Mouse (Mus musculus) hindbrain, embryonic 11.5 days (tissue): ENCODE results near the gene Jag1. TPM values are rescaled to one million over a fixed set of nuclear protein-coding genes. Genes with fewer than 3 reads are reported as not detected.

Experiments used
- ATAC-seq: fragments of 200-750 bp; cut with Nextera tagmentation; 2 replicates; pipeline ENCODE4 v1.8.0; 2017; ENCODE audit warnings: mild to moderate bottlenecking, moderate TSS enrichment, moderate library complexity; ENCODE audit not compliant: low FRiP score
- DNase-seq: peaks from one replicate; pipeline ENCODE4 v3.0.0-alpha.2; 2015; ENCODE audit warnings: low spot score
- H3K27ac ChIP-seq: fragments of 300-500 bp; sonication (generic); 2 replicates; pipeline ENCODE4 v1.5.1; 2014; ENCODE audit warnings: mild to moderate bottlenecking, low read depth, low read length
- H3K27me3 ChIP-seq: fragments of 300-500 bp; sonication (generic); 2 replicates; pipeline ENCODE4 v1.6.1; 2014; ENCODE audit warnings: mild to moderate bottlenecking, low read length, moderate library complexity, mixed read lengths; ENCODE audit not compliant: control insufficient read depth, insufficient read depth
- H3K36me3 ChIP-seq: fragments of 300-500 bp; sonication (generic); 2 replicates; pipeline ENCODE4 v1.6.1; 2014; ENCODE audit warnings: mild to moderate bottlenecking, low read length, moderate library complexity, mixed read lengths; ENCODE audit not compliant: control insufficient read depth, insufficient read depth
- H3K4me1 ChIP-seq: fragments of 300-500 bp; sonication (generic); replicated peaks from 2 replicates; pipeline ENCODE4 v1.6.1; 2014; ENCODE audit warnings: low read length, mixed read lengths; ENCODE audit not compliant: control insufficient read depth, insufficient read depth
- H3K4me2 ChIP-seq: fragments of 300-500 bp; sonication (generic); replicated peaks from 2 replicates; pipeline ENCODE4 v1.6.1; 2014; ENCODE audit warnings: mild to moderate bottlenecking, low read depth, low read length
- H3K4me3 ChIP-seq: fragments of 300-500 bp; sonication (generic); 2 replicates; pipeline ENCODE4 v1.5.1; 2014; ENCODE audit warnings: low read depth, low read length
- H3K9ac ChIP-seq: fragments of 300-500 bp; sonication (generic); 2 replicates; pipeline ENCODE4 v1.6.1; 2014; ENCODE audit warnings: low read depth, low read length
- H3K9me3 ChIP-seq: fragments of 300-500 bp; sonication (generic); 2 replicates; pipeline ENCODE4 v1.6.1; 2016; ENCODE audit warnings: low read length; ENCODE audit not compliant: control insufficient read depth
- WGBS: fragments of 180-500 bp; shearing (Covaris S2); extraction: QIAGEN DNeasy Blood & Tissue Kit; methylation state at CpG from one replicate; pipeline ENCODE4 v1.1.7; 2014; 5-methylcytosine and 5-hydroxymethylcytosine counted together
- polyA plus RNA-seq: library from polyadenylated mRNA; unstranded; fragments of >200 nt; fragmentation: Nextera tagmentation; extraction: Ambion mirVana; gene quantifications from 2 replicates; pipeline ENCODE4 v1.2.1, GENCODE M21; 2014

Jag1 gene
- polyA plus RNA-seq, 1 experiment from 2014 or later: 22.1 TPM

DNA sequence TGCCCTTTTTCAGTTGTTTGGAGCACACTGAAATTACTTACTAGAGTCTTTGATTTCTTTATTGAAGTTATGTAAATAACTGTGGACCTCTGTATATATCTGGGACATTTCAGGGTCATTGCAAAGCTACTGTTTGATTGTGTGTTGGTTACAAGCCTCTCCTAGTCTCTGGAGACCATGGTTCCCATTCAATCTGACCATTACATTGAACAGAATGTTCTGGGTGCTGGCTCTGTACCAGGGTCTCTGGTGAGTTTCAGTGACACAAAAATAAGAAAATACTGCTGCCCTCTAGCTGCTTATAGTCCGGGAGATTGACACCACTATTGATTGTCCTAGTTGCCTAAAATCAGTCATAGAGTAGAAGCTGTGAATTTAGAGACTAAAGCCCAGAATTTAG is 66.5 kb downstream of the Jag1 start:
- DNase-seq (no peak), ATAC-seq (no peak)
- Histone ChIP-seq H3K4me1 (no peaks in the 10 kb centered on the region), H3K9me3 (no peaks in the 10 kb centered on the region), H3K36me3 (no peaks in the 10 kb centered on the region), H3K27ac (no peak overlapping the region), H3K4me3 (no peak overlapping the region), H3K27me3 (no peaks in the 10 kb centered on the region), H3K4me2 (no peak overlapping the region), H3K9ac (no peak overlapping the region)
- 79% methylated on average over 1 of the region's 1 CpGs for WGBS

DNA sequence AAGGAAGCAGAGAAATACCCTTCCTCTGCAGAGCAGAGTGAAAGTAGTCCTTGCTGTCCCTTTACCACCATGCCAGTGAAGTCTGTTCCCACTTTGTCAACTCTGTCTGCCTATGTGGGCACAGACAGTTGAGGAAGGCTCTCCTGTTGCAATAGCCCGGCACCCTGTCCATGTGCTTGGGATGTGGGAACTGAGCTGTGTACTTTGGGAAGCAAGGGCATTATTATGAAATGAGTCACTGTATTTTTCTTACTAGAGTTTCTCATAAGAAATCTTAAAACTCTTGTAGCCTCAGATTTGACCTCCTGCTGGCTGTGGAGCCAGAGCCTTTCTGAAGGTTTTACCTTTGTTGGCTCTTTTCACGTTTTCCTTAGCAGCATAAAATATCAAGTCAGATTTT is 67.1 kb downstream of the Jag1 start:
- no peak for ATAC-seq
- Histone ChIP-seq H3K9ac (no peak overlapping the region), H3K36me3 (no peaks in the 10 kb centered on the region), H3K27me3 (no peaks in the 10 kb centered on the region), H3K4me1 (no peaks in the 10 kb centered on the region), H3K4me3 (no peak overlapping the region), H3K4me2 (no peak overlapping the region), H3K27ac (no peak overlapping the region), H3K9me3 (no peaks in the 10 kb centered on the region)
- DNase-seq: no peak
- WGBS: 65% methylated on average over 2 of the region's 2 CpGs

DNA sequence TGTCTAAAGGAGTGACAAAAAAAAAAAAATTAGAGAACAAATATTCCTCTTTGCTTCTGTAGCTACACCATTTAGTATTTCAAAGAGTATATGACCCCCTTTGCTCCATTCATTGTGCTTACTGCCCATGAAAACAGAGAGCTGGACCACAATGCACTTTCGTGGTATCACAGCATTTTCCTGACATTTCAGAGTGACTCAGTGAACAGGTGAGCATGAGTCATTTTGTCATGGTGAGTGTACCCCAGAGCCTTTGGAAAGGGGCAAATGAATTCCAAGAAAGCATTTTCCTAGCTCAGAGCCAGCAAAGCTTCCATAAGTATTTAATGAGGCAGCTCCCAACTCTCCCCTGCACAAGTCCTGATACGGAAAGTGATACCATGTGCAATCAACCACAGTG is 72.3 kb downstream of the Jag1 start:
- ATAC-seq: no peak
- Histone ChIP-seq H3K36me3 (no peaks in the 10 kb centered on the region), H3K4me2 (no peak overlapping the region), H3K9ac (no peak overlapping the region), H3K27ac (no peak overlapping the region), H3K27me3 (no peaks in the 10 kb centered on the region), H3K9me3 (no peaks in the 10 kb centered on the region), H3K4me3 (no peak overlapping the region), H3K4me1 (no peaks in the 10 kb centered on the region)
- WGBS: 94% methylated on average over 2 of the region's 2 CpGs
- DNase-seq: no peak

Other genes starting within 250 kb of the Jag1 start
- gene AL731706.2, start 231.0 kb downstream of the Jag1 start, polyA plus RNA-seq: 25.8 and 27.1 TPM in 2 replicates
- 8.8 and 11.9 TPM in 2 replicates for gene Slx4ip, start 225.4 kb downstream of the Jag1 start, polyA plus RNA-seq
- gene AL731706.1, start 225.3 kb downstream of the Jag1 start, polyA plus RNA-seq: 25.4 and 28.8 TPM in 2 replicates
- gene Mkks, start 225.3 kb downstream of the Jag1 start, polyA plus RNA-seq: 18.3 and 18.8 TPM in 2 replicates